Mouse (Mus musculus) skeletal muscle tissue, adult 2 months (tissue): ENCODE results near the gene Bmp8a.

Experiments used
- DNase-seq: peaks from one replicate; pipeline ENCODE4 v3.0.0-alpha.2; 2012; ENCODE audit warnings: low read depth, low spot score

Gene Bmp8a

GRCm38 (mm10) chr4:123286790-123287189 is 56.3 kb downstream of the Bmp8a start:
- no peak for DNase-seq

- DNase-seq: peak; percentile 74
These were observed 58.1 kb downstream of the Bmp8a start for GRCm38 (mm10) chr4:123284731-123285624.

- DNase-seq: peak; percentile 61
These were observed 59.4 kb downstream of the Bmp8a start for GRCm38 (mm10) chr4:123283675-123284064.

- peak; percentile 65 for DNase-seq
These were observed 60.0 kb downstream of the Bmp8a start for GRCm38 (mm10) chr4:123282915-123283674.

GRCm38 (mm10) chr4:123282500-123282899 is 60.6 kb downstream of the Bmp8a start:
- DNase-seq: peak; percentile 93

- no peak for DNase-seq
These were observed 62.9 kb downstream of the Bmp8a start for GRCm38 (mm10) chr4:123280117-123280516.

- no peak for DNase-seq
These were observed 72.0 kb downstream of the Bmp8a start for GRCm38 (mm10) chr4:123271063-123271462.
